Mouse (Mus musculus) kidney, postnatal 0 days (tissue): Measurements from ENCODE around the gene Myb. TPM values are rescaled to one million over a fixed set of nuclear protein-coding genes. Genes with fewer than 3 reads are reported as not detected.

Experiments used
- ATAC-seq: fragments of 200-750 bp; cut with Nextera tagmentation; replicated peaks from 2 replicates; pipeline ENCODE4 v1.8.0; 2017; ENCODE audit warnings: low read depth, moderate number of reproducible peaks, moderate TSS enrichment, moderate library complexity; ENCODE audit not compliant: low FRiP score
- DNase-seq: peaks from one replicate; pipeline ENCODE4 v3.0.0-alpha.2; 2016; ENCODE audit warnings: low spot score
- H3K27ac ChIP-seq: fragments of 300-500 bp; sonication (generic); 2 replicates; pipeline ENCODE4 v1.5.1; 2014; ENCODE audit warnings: mild to moderate bottlenecking
- H3K27me3 ChIP-seq: fragments of 300-500 bp; sonication (generic); 2 replicates; pipeline ENCODE4 v1.6.1; 2014; ENCODE audit warnings: low read length, mixed read lengths; ENCODE audit not compliant: insufficient read depth
- H3K36me3 ChIP-seq: fragments of 300-500 bp; sonication (generic); 2 replicates; pipeline ENCODE4 v1.6.1; 2014; ENCODE audit warnings: low read length, mixed read lengths; ENCODE audit not compliant: insufficient read depth
- H3K4me1 ChIP-seq: fragments of 300-500 bp; sonication (generic); replicated peaks from 2 replicates; pipeline ENCODE4 v1.6.1; 2014; ENCODE audit warnings: antibody characterized with exemption, low read length, mixed read lengths; ENCODE audit not compliant: insufficient read depth
- H3K4me2 ChIP-seq: fragments of 300-500 bp; sonication (generic); 2 replicates; pipeline ENCODE4 v1.6.1; 2014; ENCODE audit warnings: mild to moderate bottlenecking, low read length, moderate library complexity, mixed read lengths
- H3K4me3 ChIP-seq: fragments of 300-500 bp; sonication (generic); replicated peaks from 2 replicates; pipeline ENCODE4 v1.5.1; 2014; ENCODE audit warnings: low read depth, low read length
- H3K9ac ChIP-seq: fragments of 300-500 bp; sonication (generic); 2 replicates; pipeline ENCODE4 v1.6.1; 2014; ENCODE audit warnings: low read depth, low read length
- H3K9me3 ChIP-seq: fragments of 300-500 bp; sonication (generic); replicated peaks from 2 replicates; pipeline ENCODE4 v1.6.1; 2016; ENCODE audit warnings: low read length, inconsistent platforms, mixed read lengths
- CTCF ChIP-seq: IDR thresholded peaks from 2 replicates; pipeline ENCODE4 v1.5.1; 2016; ENCODE audit warnings: antibody characterized with exemption, low read depth, mild to moderate bottlenecking, moderate library complexity
- WGBS: fragments of 180-500 bp; shearing (Covaris S2); extraction: QIAGEN DNeasy Blood & Tissue Kit; methylation state at CpG from one replicate; pipeline ENCODE4 v1.1.7; 2014; 5-methylcytosine and 5-hydroxymethylcytosine counted together
- polyA plus RNA-seq: library from polyadenylated mRNA; unstranded; fragments of >200 nt; fragmentation: Nextera tagmentation; extraction: Ambion mirVana; gene quantifications from 2 replicates; pipeline ENCODE4 v1.2.1, GENCODE M21; 2015

Myb gene
- polyA plus RNA-seq, 1 experiment from 2014 or later = 2.2 TPM

- Histone ChIP-seq H3K4me2 (no peak overlapping the region), H3K27me3 (no peaks in the 10 kb centered on the region), H3K9me3 (no peaks in the 10 kb centered on the region), H3K36me3 (no peaks in the 10 kb centered on the region), H3K4me1 (no peaks in the 10 kb centered on the region), H3K9ac (no peak overlapping the region), H3K4me3 (no peak overlapping the region), H3K27ac (no peak overlapping the region)
- no peak for DNase-seq
- ATAC-seq = no peak
- WGBS = 78% methylated on average over 7 of the region's 7 CpGs
- TF ChIP-seq CTCF = no peak
Observed at GRCm38 (mm10) chr10:21102689-21103088, 58.1 kb downstream of the Myb start.

GRCm38 (mm10) chr10:21101948-21102347, 58.8 kb downstream of the Myb start:
- no peaks in the 10 kb centered on the region for H3K36me3 ChIP-seq
- WGBS = 36% methylated on average over 4 of the region's 4 CpGs
- no peak overlapping the region for H3K4me3 ChIP-seq
- no peak overlapping the region for H3K27ac ChIP-seq
- H3K27me3 ChIP-seq = no peaks in the 10 kb centered on the region
- DNase-seq (no peak), ATAC-seq (no peak)
- no peak overlapping the region for H3K4me2 ChIP-seq
- no peak overlapping the region for H3K9ac ChIP-seq
- no peak for TF ChIP-seq CTCF
- H3K4me1 ChIP-seq = no peaks in the 10 kb centered on the region
- H3K9me3 ChIP-seq = no peaks in the 10 kb centered on the region

GRCm38 (mm10) chr10:21100646-21101249, 60.0 kb downstream of the Myb start:
- no peak overlapping the region for H3K4me3 ChIP-seq
- TF ChIP-seq CTCF = no peak
- 49% methylated on average over 9 of the region's 9 CpGs for WGBS
- H3K27ac ChIP-seq = no peak overlapping the region
- no peak for DNase-seq
- H3K4me1 ChIP-seq = no peaks in the 10 kb centered on the region
- no peak for ATAC-seq
- no peak overlapping the region for H3K4me2 ChIP-seq
- no peaks in the 10 kb centered on the region for H3K9me3 ChIP-seq
- no peaks in the 10 kb centered on the region for H3K27me3 ChIP-seq
- no peaks in the 10 kb centered on the region for H3K36me3 ChIP-seq
- no peak overlapping the region for H3K9ac ChIP-seq

- 71% methylated on average over 7 of the region's 7 CpGs for WGBS
- no peak overlapping the region for H3K4me3 ChIP-seq
- H3K4me1 ChIP-seq = no peaks in the 10 kb centered on the region
- ATAC-seq (no peak), DNase-seq (no peak)
- no peak overlapping the region for H3K4me2 ChIP-seq
- no peaks in the 10 kb centered on the region for H3K27me3 ChIP-seq
- H3K27ac ChIP-seq = no peak overlapping the region
- no peaks in the 10 kb centered on the region for H3K9me3 ChIP-seq
- no peaks in the 10 kb centered on the region for H3K36me3 ChIP-seq
- no peak for TF ChIP-seq CTCF
- no peak overlapping the region for H3K9ac ChIP-seq
Observed at GRCm38 (mm10) chr10:21099515-21099914, 61.3 kb downstream of the Myb start.

GRCm38 (mm10) chr10:21095541-21095940, 65.2 kb downstream of the Myb start:
- H3K9ac ChIP-seq = no peak overlapping the region
- WGBS = 89% methylated on average over 14 of the region's 14 CpGs
- no peak overlapping the region for H3K4me2 ChIP-seq
- no peak overlapping the region for H3K27ac ChIP-seq
- H3K27me3 ChIP-seq = no peaks in the 10 kb centered on the region
- no peaks in the 10 kb centered on the region for H3K9me3 ChIP-seq
- DNase-seq = no peak
- H3K36me3 ChIP-seq = no peaks in the 10 kb centered on the region
- no peak overlapping the region for H3K4me3 ChIP-seq
- TF ChIP-seq CTCF = no peak
- H3K4me1 ChIP-seq = peaks cover 12% of the 10 kb centered on the region
- ATAC-seq = no peak

- H3K4me2 ChIP-seq = no peak overlapping the region
- WGBS = 93% methylated on average over 2 of the region's 2 CpGs
- H3K4me3 ChIP-seq = no peak overlapping the region
- H3K4me1 ChIP-seq = peaks cover 12% of the 10 kb centered on the region
- DNase-seq (no peak), ATAC-seq (no peak)
- H3K9ac ChIP-seq = no peak overlapping the region
- H3K27ac ChIP-seq = no peak overlapping the region
- no peaks in the 10 kb centered on the region for H3K9me3 ChIP-seq
- H3K36me3 ChIP-seq = no peaks in the 10 kb centered on the region
- no peaks in the 10 kb centered on the region for H3K27me3 ChIP-seq
- TF ChIP-seq CTCF = no peak
Observed at GRCm38 (mm10) chr10:21094896-21095295, 65.9 kb downstream of the Myb start.

GRCm38 (mm10) chr10:21093301-21093700, 67.5 kb downstream of the Myb start:
- H3K4me2 ChIP-seq = no peak overlapping the region
- H3K4me3 ChIP-seq = no peak overlapping the region
- H3K4me1 ChIP-seq = peaks cover 12% of the 10 kb centered on the region
- ATAC-seq (no peak), DNase-seq (no peak)
- H3K27ac ChIP-seq = no peak overlapping the region
- no peaks in the 10 kb centered on the region for H3K36me3 ChIP-seq
- no peak overlapping the region for H3K9ac ChIP-seq
- H3K27me3 ChIP-seq = no peaks in the 10 kb centered on the region
- TF ChIP-seq CTCF = no peak
- WGBS = 94% methylated on average over 5 of the region's 5 CpGs
- H3K9me3 ChIP-seq = no peaks in the 10 kb centered on the region
